Mouse (Mus musculus): Measurements from ENCODE around the gene Metrn. TPM values are rescaled to one million over a fixed set of nuclear protein-coding genes. Genes with fewer than 3 reads are reported as not detected.

Gene Metrn
- polyA plus RNA-seq (2015; fragmentation: Nextera tagmentation; extraction: Ambion mirVana) = 79.4 and 88.8 TPM in 2 replicates

DNA sequence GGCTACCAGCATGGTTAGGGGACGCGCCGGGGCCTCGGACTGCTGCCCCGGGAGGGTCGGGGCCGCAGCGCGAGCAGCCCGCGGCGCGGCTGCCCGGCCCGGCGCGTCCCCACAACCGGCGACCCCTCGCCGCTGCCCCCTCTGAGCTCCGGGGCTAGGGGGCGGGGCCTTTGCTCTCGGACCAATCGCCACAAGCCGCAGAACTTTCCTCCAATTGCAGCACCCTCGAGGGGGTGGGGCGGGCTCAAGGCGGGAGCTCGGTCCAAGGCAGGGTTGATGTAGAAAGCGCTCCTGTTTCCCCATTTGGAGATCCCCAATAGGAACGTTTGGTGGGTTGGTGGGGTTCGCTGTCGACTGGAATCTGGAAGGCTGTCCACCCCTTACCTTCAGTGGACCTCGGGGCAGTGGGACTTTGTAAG, at the start of gene Metrn:
Metrn (minus strand) TSS at position 186 of the 419 bp plus-strand sequence.
- Histone ChIP-seq H3K4me2 (ENCODE audit: low read length) (peak within 1 kb of the TSS; percentile 83), H3K4me1 (ENCODE audit: control insufficient read depth, insufficient read depth, low read depth, low read length) (peaks cover 28% of the 10 kb centered on the region), H3K27ac (ENCODE audit: low read depth, low read length) (peak within 1 kb of the TSS; percentile 83), H3K36me3 (ENCODE audit: control insufficient read depth, insufficient read depth, low read length) (no peaks in the 10 kb centered on the region), H3K27me3 (replicated peaks; ENCODE audit: control insufficient read depth, insufficient read depth, low read length) (peaks cover 3% of the 10 kb centered on the region; the same call in 1 of the 2 replicates), H3K9ac (ENCODE audit: low read depth, low read length) (peak within 1 kb of the TSS; percentile 67), H3K4me3 (ENCODE audit: low read length) (peak within 1 kb of the TSS; percentile 65), H3K9me3 (ENCODE audit: control insufficient read depth, low read length) (no peaks in the 10 kb centered on the region)
- peak; percentile 55 for ATAC-seq
- WGBS = 0% methylated on average over 28 of the region's 35 CpGs

DNA sequence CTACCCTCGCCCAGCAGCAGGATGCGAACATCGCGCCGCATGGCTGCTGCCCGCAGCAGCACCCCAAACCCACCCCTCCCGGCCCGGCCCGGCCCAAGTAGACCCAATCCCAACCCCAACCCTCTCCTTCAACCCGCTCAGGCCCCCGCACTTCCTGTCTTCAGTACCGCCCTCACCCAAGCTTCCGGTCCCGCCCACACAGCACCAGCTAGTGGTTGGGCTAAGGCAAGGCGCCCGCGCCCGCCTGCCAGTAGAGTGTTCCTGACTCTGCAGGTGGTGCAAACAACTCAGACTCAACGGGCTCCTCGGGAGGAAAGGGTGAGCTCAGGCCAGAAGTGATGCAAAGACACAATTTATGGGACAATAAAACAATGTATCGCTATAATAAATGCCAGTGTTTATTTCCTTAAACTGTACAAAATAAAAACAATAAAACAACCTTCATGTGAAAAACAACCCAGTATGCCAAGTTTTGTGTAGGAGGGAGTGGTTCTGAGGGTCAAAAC, 47.5 kb upstream of the Metrn start, which contains the start of gene Rhot2:
Rhot2 (minus strand) TSS at position 456 of the 506 bp plus-strand sequence.
- WGBS = 1% methylated on average over 21 of the region's 21 CpGs
- peak; percentile 95 for ATAC-seq
- H3K4me2 ChIP-seq (ENCODE audit: low read length) = peak within 1 kb of the TSS; percentile 95
- peak within 1 kb of the TSS; percentile 87 for H3K9ac ChIP-seq (ENCODE audit: low read depth, low read length)
- H3K4me3 ChIP-seq (ENCODE audit: low read length) = peak within 1 kb of the TSS; percentile 87
- no peaks in the 10 kb centered on the region for H3K9me3 ChIP-seq (ENCODE audit: control insufficient read depth, low read length)
- peaks cover 36% of the 10 kb centered on the region for H3K36me3 ChIP-seq (ENCODE audit: control insufficient read depth, insufficient read depth, low read length)
- peaks cover 15% of the 10 kb centered on the region for H3K4me1 ChIP-seq (ENCODE audit: control insufficient read depth, insufficient read depth, low read depth, low read length)
- no peaks in the 10 kb centered on the region for H3K27me3 ChIP-seq (replicated peaks; ENCODE audit: control insufficient read depth, insufficient read depth, low read length)
- H3K27ac ChIP-seq (ENCODE audit: low read depth, low read length) = peak within 1 kb of the TSS; percentile 78

DNA sequence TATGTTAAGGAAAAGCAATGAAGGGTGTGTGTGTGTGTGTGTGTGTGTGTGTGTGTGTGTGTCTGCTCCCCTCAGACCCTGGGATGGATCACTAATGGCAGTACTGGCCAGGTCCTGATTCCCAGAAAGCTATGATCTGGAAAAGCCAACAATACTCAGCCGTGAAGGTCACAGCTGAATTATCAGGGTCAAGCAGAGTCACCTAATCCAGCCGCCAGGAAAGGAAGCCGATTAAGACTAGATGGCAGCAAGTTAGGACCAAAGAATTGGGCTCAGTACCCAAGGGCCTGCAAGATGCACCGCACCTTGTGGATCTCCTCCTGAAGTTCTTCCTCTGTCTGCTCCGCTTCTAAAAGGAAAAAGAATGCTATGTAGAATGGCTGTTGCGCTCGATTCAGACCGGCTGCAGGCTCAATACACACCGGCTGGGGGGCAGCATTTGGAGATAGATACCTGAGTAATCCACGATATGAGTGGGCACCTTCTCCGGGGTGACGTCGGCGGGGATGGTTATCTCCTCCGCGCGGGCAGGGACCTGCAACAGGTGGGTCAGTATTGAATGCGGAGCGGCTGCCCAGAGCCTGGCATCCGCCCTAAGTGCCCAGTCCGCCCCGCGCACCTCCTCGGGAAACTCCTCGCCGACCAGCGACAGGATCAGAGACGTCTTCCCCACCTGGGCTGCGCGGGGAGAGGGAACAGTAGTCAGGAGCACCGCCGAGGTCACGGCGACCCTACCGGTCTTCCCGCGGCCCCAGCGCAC, 46.9 kb upstream of the Metrn start:
- Histone ChIP-seq H3K27me3 (replicated peaks; ENCODE audit: control insufficient read depth, insufficient read depth, low read length) (no peaks in the 10 kb centered on the region), H3K9ac (ENCODE audit: low read depth, low read length) (peak overlapping the region; percentile 87), H3K36me3 (ENCODE audit: control insufficient read depth, insufficient read depth, low read length) (peaks cover 43% of the 10 kb centered on the region), H3K9me3 (ENCODE audit: control insufficient read depth, low read length) (no peaks in the 10 kb centered on the region), H3K4me3 (ENCODE audit: low read length) (peak overlapping the region; percentile 87), H3K4me2 (ENCODE audit: low read length) (peak overlapping the region; percentile 95), H3K27ac (ENCODE audit: low read depth, low read length) (peak overlapping the region; percentile 78), H3K4me1 (ENCODE audit: control insufficient read depth, insufficient read depth, low read depth, low read length) (peaks cover 15% of the 10 kb centered on the region)
- ATAC-seq = peak; percentile 59
- WGBS = 3% methylated on average over 38 of the region's 38 CpGs

DNA sequence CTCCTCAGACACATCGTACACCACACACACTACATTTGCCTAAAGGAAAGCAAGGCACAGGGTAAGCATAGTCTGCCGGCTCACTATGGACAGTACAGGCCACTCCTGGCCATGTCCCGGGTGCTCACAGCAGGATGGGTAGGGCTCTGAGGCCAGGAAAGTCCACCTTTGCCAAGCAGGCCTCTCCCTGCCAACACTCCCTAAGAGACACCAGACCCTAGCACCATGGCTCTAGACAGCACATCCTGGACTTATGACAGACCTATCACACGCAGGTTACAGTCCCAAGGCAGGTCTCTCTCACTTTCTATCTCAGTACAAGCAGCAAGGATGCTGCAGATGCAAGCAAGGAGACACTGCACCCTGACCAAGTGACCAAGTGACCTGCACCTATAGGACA, 46.2 kb upstream of the Metrn start:
- H3K36me3 ChIP-seq (ENCODE audit: control insufficient read depth, insufficient read depth, low read length) = peaks cover 40% of the 10 kb centered on the region

DNA sequence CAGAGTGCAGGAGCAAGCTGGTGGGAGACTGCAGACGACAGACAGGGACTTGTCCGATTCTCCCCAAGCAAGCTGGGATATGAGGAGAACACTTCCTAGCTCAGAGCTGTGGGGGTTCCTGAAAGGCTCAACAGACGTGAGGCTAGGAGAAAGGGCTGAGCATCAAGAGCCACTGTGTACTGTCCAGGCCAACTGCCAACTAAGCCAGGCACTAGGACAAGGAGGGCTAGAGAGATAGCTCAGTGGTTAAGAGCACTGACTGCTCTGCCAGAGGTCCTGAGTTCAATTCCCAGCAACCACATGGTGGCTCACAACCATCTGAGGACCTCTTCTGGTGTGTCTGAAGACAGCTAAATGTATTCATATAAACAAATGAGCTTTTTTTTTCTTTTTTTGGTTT, 45.6 kb upstream of the Metrn start:
- H3K9me3 ChIP-seq (ENCODE audit: control insufficient read depth, low read length) = no peaks in the 10 kb centered on the region
- 80% methylated on average over 3 of the region's 3 CpGs for WGBS
- no peak overlapping the region for H3K27ac ChIP-seq (ENCODE audit: low read depth, low read length)
- ATAC-seq = no peak
- H3K27me3 ChIP-seq (replicated peaks; ENCODE audit: control insufficient read depth, insufficient read depth, low read length) = no peaks in the 10 kb centered on the region
- peaks cover 23% of the 10 kb centered on the region for H3K4me1 ChIP-seq (ENCODE audit: control insufficient read depth, insufficient read depth, low read depth, low read length)
- H3K4me2 ChIP-seq (ENCODE audit: low read length) = no peak overlapping the region
- H3K9ac ChIP-seq (ENCODE audit: low read depth, low read length) = no peak overlapping the region
- H3K36me3 ChIP-seq (ENCODE audit: control insufficient read depth, insufficient read depth, low read length) = peaks cover 40% of the 10 kb centered on the region
- no peak overlapping the region for H3K4me3 ChIP-seq (ENCODE audit: low read length)

More for the DNA sequence above, 46.2 kb upstream of the Metrn start:
- Histone ChIP-seq H3K9ac (ENCODE audit: low read depth, low read length) (no peak overlapping the region), H3K27me3 (replicated peaks; ENCODE audit: control insufficient read depth, insufficient read depth, low read length) (no peaks in the 10 kb centered on the region), H3K4me2 (ENCODE audit: low read length) (peak overlapping the region; percentile 95), H3K4me1 (ENCODE audit: control insufficient read depth, insufficient read depth, low read depth, low read length) (peaks cover 16% of the 10 kb centered on the region), H3K27ac (ENCODE audit: low read depth, low read length) (no peak overlapping the region), H3K4me3 (ENCODE audit: low read length) (peak overlapping the region; percentile 87; the same call in 1 of the 2 replicates), H3K9me3 (ENCODE audit: control insufficient read depth, low read length) (no peaks in the 10 kb centered on the region)
- no peak for ATAC-seq
- 88% methylated on average over 4 of the region's 4 CpGs for WGBS

DNA sequence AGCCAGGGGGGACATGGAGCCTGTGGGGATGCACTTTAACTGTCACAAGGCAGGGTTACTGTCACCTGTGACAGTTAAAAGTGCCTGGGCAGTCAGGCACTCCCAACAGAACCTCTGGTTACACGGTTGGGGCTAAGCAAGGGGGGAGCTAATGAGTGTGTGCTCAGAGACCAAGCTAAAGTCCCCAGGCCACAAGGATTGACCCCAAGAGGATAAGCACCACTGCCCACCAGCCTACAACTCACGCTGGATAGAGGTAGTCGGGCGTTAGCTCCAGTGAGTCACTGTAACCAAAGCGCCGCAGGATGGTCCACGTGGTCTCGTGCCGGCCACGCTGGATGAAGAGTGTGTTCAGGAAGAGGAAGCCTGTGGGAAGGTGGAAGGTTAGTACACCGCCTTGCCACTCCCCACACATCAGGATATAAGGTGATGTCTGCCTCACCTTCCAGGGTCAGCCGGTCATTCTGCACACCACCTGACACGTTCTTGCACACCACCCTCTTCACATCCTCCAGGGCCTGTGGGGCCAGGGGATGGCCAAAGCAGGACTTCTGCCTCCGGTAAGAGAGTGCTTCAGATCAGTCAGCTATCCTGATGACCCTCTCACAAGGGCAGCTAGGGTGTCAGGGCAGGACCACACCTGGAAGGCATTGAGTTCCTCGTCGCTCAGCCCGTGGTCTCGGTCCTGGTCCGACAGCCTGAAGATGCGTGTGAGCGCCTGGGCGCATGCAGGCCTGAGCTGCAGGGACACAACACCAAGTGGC, 44.4 kb upstream of the Metrn start, which contains the start of gene Gm20683:
Gm20683 (minus strand) TSS at position 647 of the 764 bp plus-strand sequence.
- H3K27me3 ChIP-seq (replicated peaks; ENCODE audit: control insufficient read depth, insufficient read depth, low read length) = no peaks in the 10 kb centered on the region
- H3K36me3 ChIP-seq (ENCODE audit: control insufficient read depth, insufficient read depth, low read length) = peaks cover 40% of the 10 kb centered on the region
- H3K4me2 ChIP-seq (ENCODE audit: low read length) = no peak within 1 kb of the TSS
- ATAC-seq = no peak
- no peak within 1 kb of the TSS; the same call in 1 of the 2 replicates for H3K9ac ChIP-seq (ENCODE audit: low read depth, low read length)
- H3K27ac ChIP-seq (ENCODE audit: low read depth, low read length) = no peak within 1 kb of the TSS
- 96% methylated on average over 22 of the region's 22 CpGs for WGBS
- H3K9me3 ChIP-seq (ENCODE audit: control insufficient read depth, low read length) = no peaks in the 10 kb centered on the region
- no peak within 1 kb of the TSS for H3K4me3 ChIP-seq (ENCODE audit: low read length)
- peaks cover 34% of the 10 kb centered on the region for H3K4me1 ChIP-seq (ENCODE audit: control insufficient read depth, insufficient read depth, low read depth, low read length)

DNA sequence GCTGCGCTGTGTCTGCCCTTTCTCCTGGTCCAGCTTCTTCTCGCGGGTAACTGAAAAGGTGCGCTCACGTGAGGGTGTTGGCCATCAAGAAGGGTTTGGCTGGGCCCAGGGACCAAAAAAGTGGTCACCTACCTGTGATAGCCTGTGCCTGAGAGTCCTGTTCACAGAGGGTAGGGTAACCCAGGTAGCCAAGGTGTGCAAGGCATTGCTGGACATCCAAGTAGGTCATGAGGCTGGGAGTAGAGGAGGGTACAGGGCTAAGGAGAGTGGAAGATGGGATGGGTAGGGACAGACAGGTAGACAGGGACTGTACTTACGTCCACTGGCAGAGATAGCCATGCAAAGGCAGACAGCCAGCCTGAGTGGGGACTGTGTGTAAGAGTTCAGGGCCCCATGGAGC, 43.6 kb upstream of the Metrn start:
- Histone ChIP-seq H3K27ac (ENCODE audit: low read depth, low read length) (no peak overlapping the region), H3K36me3 (ENCODE audit: control insufficient read depth, insufficient read depth, low read length) (peaks cover 38% of the 10 kb centered on the region), H3K9ac (ENCODE audit: low read depth, low read length) (no peak overlapping the region), H3K4me1 (ENCODE audit: control insufficient read depth, insufficient read depth, low read depth, low read length) (peaks cover 42% of the 10 kb centered on the region), H3K4me3 (ENCODE audit: low read length) (no peak overlapping the region), H3K9me3 (ENCODE audit: control insufficient read depth, low read length) (no peaks in the 10 kb centered on the region), H3K4me2 (ENCODE audit: low read length) (no peak overlapping the region), H3K27me3 (replicated peaks; ENCODE audit: control insufficient read depth, insufficient read depth, low read length) (no peaks in the 10 kb centered on the region)
- 98% methylated on average over 6 of the region's 6 CpGs for WGBS
- ATAC-seq = no peak

DNA sequence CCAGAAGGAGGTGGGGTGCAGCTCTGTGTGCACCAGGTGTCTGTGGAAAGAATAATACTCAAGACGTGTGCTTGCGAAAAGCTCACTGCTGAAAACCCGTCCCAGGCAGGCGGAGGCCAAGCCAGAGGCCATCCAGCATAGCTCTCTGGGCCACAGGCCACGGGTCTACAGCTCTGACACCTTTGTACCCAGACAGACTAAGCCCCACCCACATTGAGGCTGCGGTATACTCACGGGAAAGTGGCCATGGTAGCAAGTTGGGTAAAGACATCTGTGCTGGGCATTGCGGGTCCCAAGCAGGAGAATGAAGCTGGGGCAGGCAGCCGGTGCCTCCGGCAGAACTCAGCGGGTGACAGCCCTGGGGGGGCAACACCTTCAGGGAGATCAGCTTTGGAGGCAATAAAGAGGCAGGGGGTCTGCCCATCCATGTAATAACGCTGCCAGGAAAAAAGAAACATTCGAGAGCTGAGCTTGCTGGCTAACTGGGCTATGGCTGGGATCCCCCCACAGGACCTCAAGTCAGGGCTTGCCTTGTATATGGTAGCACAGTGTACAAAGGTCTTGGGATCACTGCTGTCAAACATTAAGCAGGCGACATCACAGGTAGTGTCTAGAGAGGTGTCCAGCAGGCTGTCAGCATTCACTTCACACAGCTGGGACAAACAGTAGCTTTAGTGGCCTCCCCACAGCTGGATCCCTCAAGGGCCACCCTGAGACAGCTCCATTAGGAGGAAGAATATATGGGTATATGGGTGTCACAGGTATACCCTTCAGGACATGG, 42.7 kb upstream of the Metrn start:
- Histone ChIP-seq H3K27ac (ENCODE audit: low read depth, low read length) (no peak overlapping the region), H3K27me3 (replicated peaks; ENCODE audit: control insufficient read depth, insufficient read depth, low read length) (no peaks in the 10 kb centered on the region), H3K4me1 (ENCODE audit: control insufficient read depth, insufficient read depth, low read depth, low read length) (peaks cover 46% of the 10 kb centered on the region), H3K9me3 (ENCODE audit: control insufficient read depth, low read length) (no peaks in the 10 kb centered on the region), H3K36me3 (ENCODE audit: control insufficient read depth, insufficient read depth, low read length) (peaks cover 40% of the 10 kb centered on the region), H3K4me2 (ENCODE audit: low read length) (no peak overlapping the region), H3K4me3 (ENCODE audit: low read length) (no peak overlapping the region), H3K9ac (ENCODE audit: low read depth, low read length) (no peak overlapping the region)
- ATAC-seq = no peak
- WGBS = 84% methylated on average over 14 of the region's 14 CpGs
